Mouse (Mus musculus) spleen, embryonic (tissue): Measurements from ENCODE around the gene Zmym1.
"Not testable (repeated sequence)": the region's sequence is repeated elsewhere in the genome, so short reads cannot be mapped to it uniquely, and the experiment has no call there.

ENCODE experiments used
- CTCF ChIA-PET: fragments of 350-600 bp; sonication (Branson Sonifier 250); formaldehyde crosslinking; loops from one replicate; lab custom pipeline; 2022; lab: Charles Lee

The Zmym1 gene

DNA sequence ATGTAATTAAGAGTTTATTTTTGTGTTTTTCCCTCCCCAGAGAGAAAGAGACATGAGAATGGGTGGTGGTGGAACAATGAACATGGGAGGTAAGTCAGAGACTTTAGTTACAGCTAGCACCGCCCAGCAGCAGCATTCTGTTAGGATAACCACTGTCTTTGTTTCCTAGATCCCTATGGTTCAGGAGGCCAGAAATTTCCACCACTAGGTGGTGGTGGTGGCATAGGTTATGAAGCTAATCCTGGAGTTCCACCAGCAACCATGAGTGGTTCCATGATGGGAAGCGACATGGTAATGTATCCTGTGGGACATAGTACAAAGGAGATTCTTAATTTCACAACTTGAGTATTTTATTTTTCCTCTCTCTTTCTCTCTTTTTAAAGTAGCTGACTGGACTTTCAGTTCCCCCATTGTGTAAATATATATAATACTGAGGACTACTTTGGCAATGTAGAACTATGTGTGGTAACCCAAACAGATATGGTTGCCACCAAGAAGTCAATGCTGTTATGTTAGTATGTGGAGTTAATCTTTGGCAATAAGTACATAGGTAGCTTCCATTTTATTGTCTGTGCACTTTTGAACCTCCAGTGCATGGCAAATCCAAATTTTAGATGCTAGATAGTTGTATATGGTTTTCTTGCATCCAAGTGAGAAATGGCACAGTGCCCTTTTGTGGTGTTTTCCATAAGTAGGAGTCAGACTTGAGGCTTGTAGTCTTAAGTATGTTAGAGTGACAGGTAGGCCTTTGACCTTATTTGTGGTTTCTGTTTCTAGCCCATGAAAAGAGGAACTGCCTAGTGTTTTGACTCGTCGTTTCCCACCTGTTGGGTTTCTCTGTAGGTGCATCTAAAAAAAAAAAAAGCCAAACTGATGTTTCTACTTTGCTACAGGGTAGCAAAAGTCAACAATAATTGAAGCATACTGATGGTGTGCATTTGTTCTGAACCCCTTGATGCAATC is 33.4 kb downstream of the Zmym1 start:
- CTCF ChIA-PET, result interaction anchor here (0.7 to 0.9 kb wide), 2 partner anchors 177 to 1830 kb away, joined by 3 to 4 read pairs; no protein-coding TSS in a partner anchor

DNA sequence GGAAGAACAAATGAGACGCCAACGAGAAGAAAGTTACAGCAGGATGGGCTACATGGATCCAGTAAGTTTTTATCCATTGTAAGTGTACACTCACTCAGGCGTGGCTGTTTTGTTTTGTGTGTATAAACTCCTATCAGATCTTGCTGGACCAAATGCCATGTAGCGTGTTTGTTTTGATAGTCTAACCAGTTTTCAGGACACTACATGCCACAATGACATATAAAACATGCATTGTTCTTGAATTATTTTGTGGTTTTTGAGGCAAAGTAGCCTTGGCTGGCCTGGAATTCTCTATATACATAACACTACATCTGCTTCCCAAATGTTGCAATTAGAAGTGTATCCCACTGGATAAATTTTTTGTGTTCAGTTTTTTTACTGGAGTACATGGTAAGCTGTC is 34.1 kb downstream of the Zmym1 start:
- CTCF ChIA-PET, result no interaction called here

DNA sequence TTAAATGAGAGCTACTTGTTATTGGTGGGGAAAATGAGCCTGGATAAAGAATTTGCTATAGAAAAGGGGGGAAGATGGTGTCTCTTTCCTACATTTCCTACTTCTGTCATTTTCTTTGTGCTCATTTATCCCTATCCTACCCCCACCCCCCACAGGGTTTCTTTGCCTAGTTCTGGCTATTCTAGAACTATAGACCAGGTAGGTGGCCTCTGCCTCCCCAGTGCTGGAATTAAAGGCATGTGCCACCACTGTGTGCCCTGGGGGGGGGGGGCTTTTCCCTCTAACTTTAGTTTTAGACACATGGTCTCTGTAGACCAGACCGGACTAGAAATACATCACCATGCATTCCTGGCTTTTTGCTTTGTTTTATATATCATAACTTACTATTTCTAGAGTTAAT is 36.7 kb downstream of the Zmym1 start:
- CTCF ChIA-PET, result interaction anchor here (0.7 kb wide), 1 partner anchor 202 kb away, joined by 5 read pairs; no protein-coding TSS in a partner anchor

DNA sequence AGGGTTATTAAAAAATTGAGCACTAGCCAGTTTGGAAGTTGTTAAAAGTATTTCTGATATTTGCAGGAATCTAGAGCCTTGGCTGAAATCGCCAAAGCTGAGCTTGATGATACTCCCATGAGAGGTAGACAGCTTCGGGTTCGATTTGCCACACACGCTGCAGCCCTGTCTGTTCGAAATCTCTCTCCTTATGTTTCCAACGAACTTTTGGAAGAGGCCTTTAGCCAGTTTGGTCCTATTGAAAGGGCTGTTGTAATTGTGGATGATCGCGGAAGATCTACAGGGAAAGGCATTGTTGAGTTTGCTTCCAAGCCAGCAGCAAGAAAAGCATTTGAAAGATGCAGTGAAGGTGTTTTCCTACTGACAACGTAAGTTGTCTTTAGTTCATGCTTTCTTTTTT is 37.8 kb downstream of the Zmym1 start:
- CTCF ChIA-PET, result interaction anchor here (0.9 kb wide), 1 partner anchor 8 kb away, joined by 4 read pairs; no protein-coding TSS in a partner anchor

DNA sequence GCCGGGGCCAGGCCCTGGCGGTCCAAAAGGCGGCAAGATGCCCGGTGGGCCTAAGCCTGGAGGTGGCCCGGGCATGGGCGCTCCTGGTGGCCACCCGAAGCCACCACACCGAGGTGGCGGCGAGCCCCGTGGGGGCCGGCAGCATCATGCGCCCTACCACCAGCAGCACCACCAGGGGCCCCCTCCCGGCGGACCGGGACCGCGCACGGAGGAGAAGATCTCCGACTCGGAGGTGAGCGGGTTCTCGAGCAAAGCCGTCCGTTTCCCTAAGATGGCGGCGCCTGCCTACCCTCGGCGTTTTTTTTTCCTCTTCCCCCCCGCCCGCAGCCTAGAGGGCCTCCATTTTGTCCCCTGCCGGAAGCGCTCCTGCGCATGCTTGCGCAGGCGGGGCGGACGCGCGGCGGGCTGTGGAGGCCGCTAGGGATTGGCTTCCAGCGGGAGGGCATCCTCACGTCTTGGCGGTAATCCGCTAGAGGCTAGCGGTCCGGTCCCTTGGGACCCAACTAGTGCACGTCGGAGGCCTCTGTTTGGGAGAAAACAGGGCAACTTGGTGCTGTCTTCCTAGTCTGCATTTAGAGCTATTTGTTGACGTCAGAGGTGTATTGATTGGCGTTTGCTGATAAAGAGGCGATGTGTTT is 38.8 kb downstream of the Zmym1 start:
- CTCF ChIA-PET, result interaction anchor here (0.6 to 0.9 kb wide), 2 partner anchors 10 to 13 kb away, joined by 4 to 6 read pairs; no protein-coding TSS in a partner anchor

DNA sequence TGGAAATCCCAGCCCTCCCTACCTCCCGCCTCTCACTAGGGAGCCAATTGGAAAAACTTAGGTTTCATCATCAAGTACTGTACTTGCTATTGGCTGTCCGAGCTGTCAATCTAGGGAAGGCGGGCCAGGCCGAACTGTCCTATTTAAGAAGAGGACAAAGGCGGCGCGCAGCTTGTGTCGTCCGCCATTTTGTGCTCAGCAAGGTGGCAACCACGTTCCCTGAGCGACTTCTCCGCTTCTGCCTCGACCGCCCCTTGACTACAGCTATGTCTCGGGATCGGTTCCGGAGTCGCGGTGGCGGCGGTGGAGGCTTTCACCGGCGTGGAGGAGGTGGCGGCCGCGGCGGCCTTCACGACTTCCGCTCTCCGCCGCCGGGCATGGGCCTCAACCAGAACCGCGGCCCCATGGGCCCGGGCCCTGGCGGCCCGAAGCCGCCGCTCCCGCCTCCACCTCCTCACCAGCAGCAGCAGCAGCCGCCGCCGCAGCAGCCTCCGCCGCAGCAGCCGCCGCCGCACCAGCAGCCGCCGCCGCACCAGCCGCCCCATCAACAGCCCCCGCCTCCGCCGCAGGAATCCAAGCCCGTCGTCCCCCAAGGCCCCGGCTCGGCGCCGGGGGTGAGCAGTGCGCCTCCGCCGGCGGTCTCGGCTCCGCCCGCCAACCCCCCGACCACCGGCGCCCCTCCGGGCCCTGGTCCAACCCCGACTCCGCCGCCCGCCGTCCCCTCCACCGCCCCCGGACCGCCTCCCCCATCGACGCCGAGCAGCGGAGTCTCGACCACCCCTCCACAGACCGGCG is 39.6 kb downstream of the Zmym1 start, which contains the start of gene Sfpq:
Sfpq (plus strand) TSS at position 174 of the 795 bp plus-strand sequence.
- CTCF ChIA-PET, result no interaction called here

DNA sequence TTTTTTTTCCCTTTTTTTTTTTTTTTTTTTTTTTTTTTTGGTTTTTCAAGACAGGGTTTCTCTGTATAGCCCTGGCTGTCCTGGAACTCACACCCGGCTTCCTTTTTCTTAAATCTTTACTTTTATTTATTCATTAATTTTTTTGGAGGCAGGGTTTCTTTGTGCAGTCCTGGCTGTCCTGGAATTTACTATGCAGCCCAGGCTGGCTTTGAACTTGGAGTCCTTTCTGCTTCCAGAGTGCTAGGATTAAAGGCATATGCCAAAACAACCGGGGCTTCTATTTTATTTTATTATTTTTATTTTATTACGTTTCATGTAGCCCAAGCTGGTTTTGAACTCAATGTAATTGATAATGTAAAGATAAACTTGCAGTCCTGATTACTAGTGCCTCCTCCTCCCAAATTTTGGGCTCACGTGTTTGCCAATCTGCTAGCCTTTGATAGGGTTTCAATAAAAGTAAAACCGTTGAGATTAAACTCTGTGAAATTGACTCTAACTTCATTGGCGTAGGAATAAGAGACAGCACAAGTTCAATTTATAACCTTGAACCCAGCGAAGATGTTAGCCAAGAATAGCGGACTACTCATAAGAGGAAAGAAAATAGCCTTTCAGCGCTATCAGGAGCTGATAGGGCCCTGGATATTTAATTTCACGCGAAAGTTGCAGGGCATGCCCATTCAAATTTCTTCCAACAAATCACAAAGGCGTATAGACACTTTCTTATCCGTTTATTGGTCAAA is 40.4 kb downstream of the Zmym1 start:
- CTCF ChIA-PET, result no interaction called here

DNA sequence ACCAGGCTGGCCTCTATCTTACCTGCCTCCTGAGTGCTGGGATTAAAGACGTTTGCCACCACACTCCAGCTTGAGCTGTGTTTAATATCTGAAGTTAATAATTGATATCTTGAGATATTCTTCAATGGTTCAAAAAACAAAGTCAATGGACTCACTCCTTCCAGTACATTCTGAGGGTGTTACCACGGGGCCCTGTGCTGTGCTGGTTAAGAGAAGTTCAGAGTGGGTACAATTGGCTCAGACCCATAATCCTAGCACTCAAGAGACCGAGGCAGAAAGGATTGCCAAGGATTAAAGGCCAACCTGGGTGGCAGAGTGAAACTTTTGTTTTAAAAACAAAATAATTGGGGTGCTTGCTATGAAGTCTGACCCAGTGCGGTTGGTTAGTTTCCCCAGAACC is 44.6 kb downstream of the Zmym1 start:
- CTCF ChIA-PET, result no interaction called here

DNA sequence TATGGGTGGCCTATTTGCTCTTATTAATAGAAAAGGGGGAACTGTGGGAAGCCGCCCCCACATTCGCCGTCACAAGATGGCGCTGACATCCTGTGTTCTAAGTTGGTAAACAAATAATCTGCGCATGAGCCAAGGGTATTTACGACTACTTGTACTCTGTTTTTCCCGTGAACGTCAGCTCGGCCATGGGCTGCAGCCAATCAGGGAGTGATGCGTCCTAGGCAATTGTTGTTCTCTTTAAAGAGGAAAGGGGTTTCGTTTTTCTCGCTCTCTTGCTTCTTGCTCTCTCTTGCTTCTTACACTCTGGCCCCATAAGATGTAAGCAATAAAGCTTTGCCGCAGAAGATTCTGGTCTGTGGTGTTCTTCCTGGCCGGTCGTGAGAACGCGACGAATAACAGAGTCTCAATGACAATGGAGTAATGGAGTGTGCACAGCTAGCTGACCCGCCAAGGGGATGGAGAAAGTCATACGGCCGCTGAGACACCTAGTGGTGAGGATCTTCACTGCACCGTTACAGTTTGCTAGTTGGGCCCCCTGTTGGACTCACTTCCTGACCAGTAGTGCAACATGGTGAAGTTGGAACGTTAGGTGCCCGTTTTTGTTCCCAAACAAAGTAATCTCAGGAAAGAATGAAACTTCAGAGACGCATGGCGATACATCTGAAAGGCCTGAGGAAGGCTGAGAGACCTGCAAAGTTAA is 45.5 kb downstream of the Zmym1 start:
- CTCF ChIA-PET, result not testable (repeated sequence)

DNA sequence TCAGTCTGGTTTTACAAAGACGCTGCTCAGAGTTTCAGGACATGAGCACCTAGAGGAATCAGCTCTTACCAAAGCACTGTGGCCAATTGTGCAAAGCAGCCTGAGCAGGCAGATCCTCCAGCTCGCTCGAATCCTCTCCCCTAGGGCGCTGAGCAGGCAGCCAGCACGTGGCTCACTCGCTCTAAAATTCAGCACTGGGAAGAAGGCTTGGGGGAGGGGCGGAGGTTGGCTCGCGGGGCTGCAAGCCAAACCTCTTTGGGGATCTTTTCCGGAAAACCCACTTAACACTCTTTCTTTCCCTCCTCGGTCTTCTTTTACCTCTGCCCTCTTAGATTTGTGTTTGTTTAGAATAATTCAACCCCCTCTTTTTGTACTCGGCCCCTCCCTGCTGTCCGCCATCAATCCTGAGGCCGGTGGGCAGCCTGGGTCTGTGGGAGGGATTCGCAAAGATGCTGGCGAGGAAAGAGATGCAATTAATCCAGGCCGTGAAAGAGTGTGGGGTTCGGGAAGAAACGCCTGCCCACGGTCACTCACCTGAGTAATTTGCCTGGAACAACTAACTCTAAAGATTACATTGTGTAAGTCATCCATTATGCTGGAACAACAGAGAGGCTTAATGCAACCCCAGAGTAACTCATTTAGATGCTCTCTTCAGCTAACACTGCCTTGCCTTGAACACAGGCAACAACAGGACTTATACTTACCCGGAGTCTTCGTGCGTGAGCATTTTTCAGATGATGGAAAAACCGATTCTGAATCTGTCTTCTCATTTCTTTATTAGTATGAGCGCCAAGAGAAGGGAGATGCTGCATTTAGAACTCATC is 55.6 kb downstream of the Zmym1 start:
- CTCF ChIA-PET, result no interaction called here

DNA sequence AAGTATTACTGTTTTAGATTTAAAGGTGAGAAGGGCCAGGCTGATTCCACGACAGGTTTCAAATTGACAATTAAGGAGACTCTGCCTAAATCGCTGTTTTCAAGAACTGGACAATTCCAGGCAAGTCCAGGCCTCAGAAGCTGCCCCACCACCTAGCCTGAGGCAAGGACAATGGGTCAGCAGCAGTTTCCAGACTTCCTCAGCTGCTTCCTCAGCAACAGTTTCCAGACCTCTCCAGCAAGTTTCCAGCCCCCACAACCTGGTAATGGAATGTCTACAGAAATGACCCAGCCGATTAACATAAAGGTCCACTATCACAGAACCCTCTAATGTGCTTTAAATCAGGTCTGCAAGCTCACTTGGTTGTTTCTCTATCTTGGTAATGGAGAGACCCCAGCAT is 56.6 kb downstream of the Zmym1 start:
- CTCF ChIA-PET, result no interaction called here

DNA sequence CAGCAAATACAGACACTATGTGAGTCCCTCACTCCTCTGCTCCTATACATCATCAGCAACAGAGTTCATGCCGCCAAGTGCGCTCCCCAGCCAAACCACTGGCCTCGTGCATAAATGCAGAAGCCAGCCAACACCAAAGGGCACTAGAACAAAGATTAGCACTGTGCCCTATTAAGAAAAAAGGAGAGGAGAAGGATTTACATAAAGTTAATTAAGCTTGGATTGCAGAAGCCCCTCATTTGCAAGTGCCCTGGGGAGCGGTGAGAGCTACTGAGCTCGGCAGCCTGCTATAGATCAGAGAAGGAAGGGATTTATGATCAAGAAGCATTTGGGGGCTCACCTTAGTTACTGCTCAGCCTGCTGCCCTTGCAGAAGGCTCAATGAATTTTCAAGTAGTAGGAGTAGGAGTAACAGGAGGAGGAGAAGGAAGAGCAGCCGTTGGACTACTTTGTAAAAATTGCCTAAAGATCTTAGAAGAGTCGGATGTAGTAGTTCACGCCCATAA is 60.3 kb downstream of the Zmym1 start:
- CTCF ChIA-PET, result no interaction called here

DNA sequence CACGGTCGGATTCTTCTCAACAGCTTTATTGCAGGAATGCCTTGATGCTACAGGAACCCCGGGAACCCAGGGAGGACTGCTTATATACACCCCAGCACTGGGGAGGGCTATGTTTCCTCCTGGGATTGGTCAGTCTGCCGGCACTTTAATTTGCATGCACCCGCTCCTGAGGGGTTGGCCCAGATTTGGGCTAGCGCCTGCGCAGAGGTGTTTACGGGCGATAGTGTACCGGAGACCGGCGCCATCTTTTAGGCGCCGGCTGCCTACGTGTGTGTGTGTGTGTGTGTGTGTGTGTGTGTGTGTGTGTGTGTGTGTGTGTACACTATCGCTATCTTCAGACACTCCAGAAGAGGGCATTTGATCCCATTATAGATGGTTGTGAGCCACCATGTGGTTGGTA is 61.6 kb downstream of the Zmym1 start:
- CTCF ChIA-PET, result not testable (repeated sequence)
